Mouse (Mus musculus): Measurements from ENCODE around the gene Tas1r2.
A peak's percentile ranks its signal among the peaks of the same experiment; 100 is the strongest.

Tas1r2 gene

GRCm38 (mm10) chr4:139653238-139653637 is at the start of gene Tas1r2:
Tas1r2 (plus strand) TSS chr4:139653538.
- no peak for DNase-seq

- no peak for DNase-seq
These were observed 48.1 kb upstream of the Tas1r2 start for GRCm38 (mm10) chr4:139605216-139605615.

DNA sequence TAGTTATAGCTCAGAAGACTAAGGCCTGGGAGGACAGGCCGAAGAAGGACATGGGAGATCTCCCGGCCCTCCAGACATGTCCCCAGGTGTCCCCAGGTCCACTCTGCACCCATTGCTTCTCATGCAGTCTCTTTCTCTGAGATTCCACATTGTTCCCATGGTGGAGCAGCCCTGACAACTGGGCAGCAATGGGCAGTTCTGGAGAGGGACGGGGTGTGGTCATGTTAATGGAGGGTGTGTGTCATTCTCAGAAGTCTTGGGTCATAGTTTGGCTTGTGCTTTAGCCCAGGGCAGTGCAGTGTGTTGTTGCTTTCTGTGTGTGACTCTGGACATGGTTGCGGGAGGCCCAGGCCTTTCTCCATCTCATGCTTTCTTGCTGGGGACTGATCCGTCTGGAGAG is 46.6 kb upstream of the Tas1r2 start:
- no peak for DNase-seq

- DNase-seq, result no peak
These were observed 44.4 kb upstream of the Tas1r2 start for GRCm38 (mm10) chr4:139608975-139609374.

DNA sequence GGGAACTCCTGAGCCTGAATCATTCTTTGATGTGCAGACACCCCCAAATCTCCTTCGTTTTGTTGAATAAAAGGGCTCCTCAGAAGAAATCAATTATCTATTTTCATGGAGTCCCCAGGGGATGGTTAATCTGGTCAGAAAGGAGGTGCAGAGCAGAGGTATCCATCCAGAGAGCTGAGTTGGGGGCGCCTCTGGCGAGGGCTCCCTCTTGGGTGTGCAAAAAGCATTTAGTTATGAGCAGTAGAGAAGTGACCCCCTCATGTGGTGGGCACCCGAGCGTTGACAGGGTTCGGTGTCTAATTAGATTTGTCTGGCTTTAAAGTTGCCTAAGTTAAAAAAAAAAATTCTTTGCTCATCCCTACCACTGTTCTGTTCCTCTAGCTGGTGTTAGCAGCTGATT is 42.4 kb upstream of the Tas1r2 start:
- no peak for DNase-seq

DNA sequence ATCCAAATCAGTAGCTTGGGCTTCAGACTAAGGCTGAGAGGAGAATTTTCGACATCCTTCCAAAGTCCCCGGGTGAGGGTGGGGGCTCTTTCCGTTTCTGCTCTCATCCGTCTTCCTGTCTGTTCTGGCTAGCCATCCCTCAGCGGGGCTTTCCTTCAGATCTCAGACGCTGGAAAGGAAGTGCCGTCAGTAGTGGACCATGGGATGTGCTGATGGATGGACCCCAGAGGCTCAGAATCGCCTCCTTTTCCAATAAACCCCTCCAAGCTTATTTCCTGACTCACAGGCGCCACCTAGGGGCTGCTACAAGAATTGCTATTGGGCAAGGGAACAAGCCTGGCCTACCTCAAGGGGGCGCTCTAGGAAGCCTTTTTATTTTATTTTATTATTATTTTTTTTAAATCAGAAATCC is 41.8 kb upstream of the Tas1r2 start:
- DNase-seq, result peak; percentile 72 to 86

DNA sequence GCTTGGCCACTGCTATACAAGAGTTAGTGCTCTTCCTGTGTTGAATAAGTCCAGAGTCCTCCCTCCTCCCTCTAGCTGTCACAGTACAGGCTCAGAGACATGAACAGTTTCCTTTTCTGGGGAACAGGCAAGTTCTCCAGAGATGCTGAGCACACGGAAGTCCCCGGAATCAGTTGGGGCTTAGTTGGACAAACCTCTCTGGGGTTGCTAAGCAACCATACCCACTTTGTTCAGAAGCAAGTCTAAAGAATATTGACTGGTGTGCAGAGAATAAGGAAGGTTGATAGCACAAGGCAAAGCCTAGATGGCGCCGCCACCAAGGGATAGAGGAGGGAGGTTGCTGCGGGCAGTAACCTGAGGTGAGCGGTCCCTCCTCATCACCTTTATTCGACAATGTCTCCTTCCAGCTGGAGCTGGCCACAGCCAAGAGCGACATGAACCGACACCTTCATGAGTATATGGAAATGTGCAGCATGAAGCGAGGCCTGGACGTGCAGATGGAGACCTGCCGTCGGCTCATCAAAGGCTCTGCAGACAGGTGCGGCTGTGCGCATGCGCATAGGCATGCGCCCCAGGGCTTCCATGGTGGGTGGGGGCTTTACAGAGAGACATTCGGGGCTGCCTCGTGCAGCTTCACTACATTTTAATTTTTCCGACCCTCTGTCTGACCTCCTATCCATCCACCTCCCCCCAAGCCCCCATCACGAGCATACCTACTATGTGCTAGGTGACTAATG is 38.6 kb upstream of the Tas1r2 start:
- DNase-seq, result no peak

DNA sequence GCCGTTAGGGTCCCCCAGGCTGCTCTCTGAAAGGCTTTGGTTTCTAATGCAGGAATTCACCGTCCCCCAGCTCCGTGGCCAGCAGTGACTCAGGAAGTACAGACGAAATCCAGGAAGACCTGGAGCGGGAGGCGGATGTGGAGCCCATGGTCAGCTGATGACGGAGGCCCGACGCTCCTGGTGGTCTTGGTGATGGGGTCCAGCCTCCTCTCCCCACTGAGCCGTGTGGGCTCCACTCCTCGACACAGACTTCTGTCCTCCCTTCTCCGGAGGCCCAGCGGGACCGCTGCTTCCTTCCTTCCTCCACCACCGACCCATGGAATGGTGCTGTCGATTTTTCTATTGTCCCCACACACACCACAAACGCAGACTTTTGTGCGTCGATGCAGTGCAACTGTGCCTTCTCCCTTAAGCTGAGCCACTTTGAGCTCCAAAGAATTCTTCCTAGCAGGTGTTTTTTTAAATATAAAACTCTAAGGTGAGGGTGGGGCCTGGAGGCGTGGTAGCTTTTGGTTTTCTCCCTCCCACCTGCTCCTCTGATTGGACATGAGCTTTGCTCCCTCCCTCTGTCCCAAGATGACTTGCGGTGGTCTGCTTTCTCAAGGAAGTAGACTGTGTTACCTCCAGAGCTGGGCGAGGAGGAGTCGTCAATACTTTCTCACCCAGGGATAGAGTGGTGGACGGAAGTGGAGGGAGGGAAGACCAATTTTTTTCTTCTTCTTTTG is 36.9 kb upstream of the Tas1r2 start:
- DNase-seq, result no peak

DNA sequence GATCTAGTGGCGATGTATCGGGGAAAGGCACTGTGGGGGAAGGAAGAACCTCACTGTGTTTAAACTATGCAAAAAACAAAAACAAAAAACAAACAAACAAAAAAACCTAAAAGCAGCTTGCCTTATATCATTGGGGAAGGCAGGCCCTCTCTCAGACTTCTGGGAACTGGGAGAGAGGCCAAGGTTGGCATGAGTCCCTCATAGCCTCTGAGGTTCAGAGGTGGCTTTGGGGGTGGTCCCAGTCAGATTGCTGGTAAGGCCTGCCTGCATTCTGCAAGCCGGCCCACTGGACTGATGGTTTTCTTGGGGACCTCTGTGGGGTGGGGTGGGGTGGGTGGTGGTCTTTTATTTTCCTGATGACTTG is 36.4 kb upstream of the Tas1r2 start:
- DNase-seq, result no peak

- DNase-seq, result no peak
These were observed 33.6 kb upstream of the Tas1r2 start for GRCm38 (mm10) chr4:139619765-139620164.

- DNase-seq, result peak; percentile 88 to 96
These were observed 30.7 kb upstream of the Tas1r2 start, which contains the start of gene Aldh4a1 for GRCm38 (mm10) chr4:139622373-139623282. Aldh4a1 (plus strand) TSS chr4:139622866.

GRCm38 (mm10) chr4:139623434-139624115 is 29.8 kb upstream of the Tas1r2 start:
- no peak for DNase-seq

- no peak for DNase-seq
These were observed 29.2 kb upstream of the Tas1r2 start for GRCm38 (mm10) chr4:139624116-139624489.

GRCm38 (mm10) chr4:139624706-139625105 is 28.6 kb upstream of the Tas1r2 start:
- DNase-seq, result peak in 1 of 2 experiments; percentile 37

DNA sequence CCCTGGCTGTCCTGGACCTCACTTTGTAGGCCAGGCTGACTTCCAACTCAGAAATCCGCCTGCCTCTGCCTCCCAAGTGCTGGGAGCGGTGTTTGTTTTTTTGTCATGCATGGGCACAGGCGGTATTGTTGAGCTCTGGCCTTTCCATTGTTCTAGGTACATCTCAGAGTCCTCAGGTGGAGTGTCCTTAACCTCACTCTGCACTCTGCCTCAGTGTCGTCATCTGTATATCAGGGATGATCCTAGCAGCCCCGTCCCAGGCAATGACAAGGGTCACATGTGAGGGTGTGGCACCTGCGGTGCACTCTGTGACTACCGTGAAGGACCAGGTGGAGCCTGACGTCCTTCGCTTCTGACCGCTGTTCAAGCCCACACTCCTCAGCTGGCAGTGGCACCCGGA is 26.0 kb upstream of the Tas1r2 start:
- no peak for DNase-seq

DNA sequence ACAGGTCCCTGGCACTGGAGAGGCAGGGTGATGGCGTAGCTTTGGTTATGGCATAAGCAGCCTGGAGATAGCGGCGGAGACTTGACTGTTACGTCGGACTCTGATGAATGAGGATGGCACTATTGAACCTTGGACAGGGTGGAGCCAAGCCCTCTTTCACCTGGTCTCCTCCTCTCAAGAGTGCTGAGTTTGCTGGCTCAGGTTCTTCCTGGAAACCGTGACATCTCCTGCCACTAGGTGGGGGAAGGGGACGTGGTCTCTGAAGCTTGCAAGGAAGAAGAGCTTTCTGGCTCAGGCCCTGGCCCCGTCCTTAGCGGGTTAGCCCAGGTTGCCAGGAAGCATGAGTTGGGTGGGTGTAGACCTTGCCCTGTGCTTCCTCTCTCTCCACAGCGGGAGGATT is 23.2 kb upstream of the Tas1r2 start:
- no peak for DNase-seq

DNA sequence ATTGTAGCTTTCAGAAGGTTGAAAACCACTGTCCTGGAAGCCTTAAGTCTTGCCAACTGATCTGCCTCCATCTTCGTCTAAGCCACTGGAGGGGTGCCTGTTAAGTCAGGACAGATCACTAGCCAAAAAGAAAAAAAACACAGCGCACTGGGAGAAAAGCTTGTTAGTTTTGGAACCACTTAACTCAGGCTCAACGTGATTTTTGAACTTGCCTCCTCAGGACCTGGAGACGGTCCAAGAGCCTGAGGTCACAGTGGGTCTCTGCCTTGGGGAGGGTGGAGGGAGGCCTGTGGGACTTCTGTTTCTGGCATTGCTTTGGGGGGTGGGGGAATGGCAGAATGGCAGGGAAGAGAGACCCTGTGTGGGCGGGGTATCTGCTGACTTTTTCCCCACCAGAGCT is 22.2 kb upstream of the Tas1r2 start:
- no peak for DNase-seq

GRCm38 (mm10) chr4:139631569-139632253 is 21.6 kb upstream of the Tas1r2 start:
- no peak for DNase-seq

GRCm38 (mm10) chr4:139632254-139632580 is 21.1 kb upstream of the Tas1r2 start:
- no peak for DNase-seq

DNA sequence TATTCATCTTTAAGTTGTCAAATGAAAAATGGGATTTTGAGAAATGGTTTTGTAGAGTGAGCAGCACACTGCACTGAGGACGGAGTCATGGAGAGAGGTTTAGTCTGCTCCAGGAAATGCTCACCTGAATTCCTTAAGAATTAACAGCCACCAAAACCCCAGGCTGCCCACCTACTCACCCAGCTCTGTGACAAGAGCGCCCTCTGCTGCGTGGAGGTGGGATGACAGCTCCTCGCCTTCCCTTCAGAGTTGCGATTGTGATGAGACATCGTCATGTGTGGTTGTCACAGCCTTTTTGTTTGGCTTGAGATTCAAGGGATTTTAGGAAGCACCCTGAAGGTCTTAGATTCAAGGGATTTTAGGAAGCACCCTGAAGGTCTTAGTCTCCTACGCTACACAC is 17.0 kb upstream of the Tas1r2 start:
- DNase-seq, result peak; percentile 75 to 86

GRCm38 (mm10) chr4:139637847-139638246 is 15.5 kb upstream of the Tas1r2 start:
- DNase-seq, result no peak

- no peak for DNase-seq
These were observed 15.0 kb upstream of the Tas1r2 start for GRCm38 (mm10) chr4:139638356-139638755.

Measured in cerebellum, adult 18-20 months (tissue).